Mouse (Mus musculus) stomach, postnatal 0 days (tissue): ENCODE measurements around the gene Sprr2j-ps. TPM values are rescaled to one million over a fixed set of nuclear protein-coding genes. Genes with fewer than 3 reads are reported as not detected.

Experiments
- ATAC-seq: fragments of 200-750 bp; cut with Nextera tagmentation; 2 replicates; pipeline ENCODE4 v1.8.0; 2017; ENCODE audit not compliant: low FRiP score, low TSS enrichment
- DNase-seq: peaks from one replicate; pipeline ENCODE4 v3.0.0-alpha.2; 2016; ENCODE audit warnings: low spot score
- H3K27ac ChIP-seq: fragments of 300-500 bp; sonication (generic); replicated peaks from 2 replicates; pipeline ENCODE4 v1.5.1; 2014; ENCODE audit warnings: mild to moderate bottlenecking, control low read depth
- H3K27me3 ChIP-seq: fragments of 300-500 bp; sonication (generic); 2 replicates; pipeline ENCODE4 v1.6.1; 2014; ENCODE audit warnings: low read length; ENCODE audit not compliant: control insufficient read depth, insufficient read depth
- H3K36me3 ChIP-seq: fragments of 300-500 bp; sonication (generic); 2 replicates; pipeline ENCODE4 v1.6.1; 2014; ENCODE audit warnings: low read length, mixed read lengths; ENCODE audit not compliant: control insufficient read depth, insufficient read depth
- H3K4me1 ChIP-seq: fragments of 300-500 bp; sonication (generic); replicated peaks from 2 replicates; pipeline ENCODE4 v1.6.1; 2014; ENCODE audit warnings: antibody characterized with exemption; ENCODE audit not compliant: control insufficient read depth, insufficient read depth
- H3K4me2 ChIP-seq: fragments of 300-500 bp; sonication (generic); replicated peaks from 2 replicates; pipeline ENCODE4 v1.6.1; 2014; ENCODE audit warnings: low read depth, mild to moderate bottlenecking, control low read depth, moderate library complexity
- H3K4me3 ChIP-seq: fragments of 300-500 bp; sonication (generic); 2 replicates; pipeline ENCODE4 v1.5.1; 2014; ENCODE audit warnings: low read depth, low read length, control low read depth
- H3K9ac ChIP-seq: fragments of 300-500 bp; sonication (generic); 2 replicates; pipeline ENCODE4 v1.6.1; 2014; ENCODE audit warnings: mild to moderate bottlenecking, low read length, control low read depth, mixed read lengths
- H3K9me3 ChIP-seq: fragments of 300-500 bp; sonication (generic); 2 replicates; pipeline ENCODE4 v1.6.1; 2016; ENCODE audit warnings: low read length; ENCODE audit not compliant: control insufficient read depth
- CTCF ChIP-seq: IDR thresholded peaks from 2 replicates; pipeline ENCODE4 v1.5.1; 2016; ENCODE audit warnings: antibody characterized with exemption, low read depth, mild to moderate bottlenecking, moderate library complexity
- EP300 ChIP-seq: optimal IDR thresholded peaks from 2 replicates; pipeline ENCODE3; 2016; ENCODE audit warnings: antibody characterized with exemption
- polyA plus RNA-seq: library from polyadenylated mRNA; unstranded; fragments of >200 nt; fragmentation: Nextera tagmentation; extraction: Ambion mirVana; gene quantifications from 2 replicates; pipeline ENCODE4 v1.2.1, GENCODE M21; 2015

The Sprr2j-ps gene
- polyA plus RNA-seq, 1 experiment from 2014 or later: 52.2 TPM

GRCm38 (mm10) chr3:92467424-92467823 is 49.5 kb downstream of the Sprr2j-ps start:
- no peaks in the 10 kb centered on the region for H3K36me3 ChIP-seq
- H3K4me1 ChIP-seq: no peaks in the 10 kb centered on the region
- no peaks in the 10 kb centered on the region for H3K9me3 ChIP-seq
- H3K4me3 ChIP-seq: no peak overlapping the region
- TF ChIP-seq CTCF (no peak), EP300 (no peak)
- DNase-seq (no peak), ATAC-seq (no peak)
- H3K9ac ChIP-seq: no peak overlapping the region
- no peaks in the 10 kb centered on the region for H3K27me3 ChIP-seq
- no peak overlapping the region for H3K4me2 ChIP-seq
- no peak overlapping the region for H3K27ac ChIP-seq

Other genes starting within 250 kb of the Sprr2j-ps start
- gene Sprr2a1, start 202.3 kb upstream of the Sprr2j-ps start, polyA plus RNA-seq: 181 and 190 TPM in 2 replicates
- 13,620 and 14,516 TPM in 2 replicates for gene Sprr2a2, start 202.2 kb upstream of the Sprr2j-ps start, polyA plus RNA-seq
- gene Sprr2a3, start 132.7 kb upstream of the Sprr2j-ps start, polyA plus RNA-seq: 712 and 819 TPM in 2 replicates
- 20.8 and 22.8 TPM in 2 replicates for gene Sprr2b, start 101.5 kb upstream of the Sprr2j-ps start, polyA plus RNA-seq
- gene Sprr2d, start 78.9 kb upstream of the Sprr2j-ps start, polyA plus RNA-seq: 65.0 and 66.5 TPM in 2 replicates
- gene Sprr2e, start 65.9 kb upstream of the Sprr2j-ps start, polyA plus RNA-seq: 0.33 and 0.47 TPM in 2 replicates
- gene Sprr2f, start 52.9 kb upstream of the Sprr2j-ps start, polyA plus RNA-seq: 7.4 and 9.2 TPM in 2 replicates
- 2.1 TPM in 2 replicates for gene Sprr2h, start 32.4 kb upstream of the Sprr2j-ps start, polyA plus RNA-seq
- 24.7 and 26.7 TPM in 2 replicates for gene Sprr2i, start 10.1 kb upstream of the Sprr2j-ps start, polyA plus RNA-seq
- 10.3 and 10.6 TPM in 2 replicates for gene Gm9774, start 11.3 kb downstream of the Sprr2j-ps start, polyA plus RNA-seq
- gene Sprr2k, start 14.5 kb downstream of the Sprr2j-ps start, polyA plus RNA-seq: 8.3 and 9.2 TPM in 2 replicates
- 17.1 and 19.3 TPM in 2 replicates for gene Sprr1b, start 20.7 kb downstream of the Sprr2j-ps start, polyA plus RNA-seq
- 1,930 and 1,986 TPM in 2 replicates for gene Sprr3, start 40.6 kb downstream of the Sprr2j-ps start, polyA plus RNA-seq
- 1,567 and 1,571 TPM in 2 replicates for gene Sprr1a, start 67.8 kb downstream of the Sprr2j-ps start, polyA plus RNA-seq
- 1.3 and 1.5 TPM in 2 replicates for gene Sprr4, start 82.4 kb downstream of the Sprr2j-ps start, polyA plus RNA-seq
- gene 2310046K23Rik, start 116.4 kb downstream of the Sprr2j-ps start, polyA plus RNA-seq: not detected in 2 replicates
- gene Ivl, start 155.7 kb downstream of the Sprr2j-ps start, polyA plus RNA-seq: 16.6 and 21.1 TPM in 2 replicates
- gene Smcp, start 170.9 kb downstream of the Sprr2j-ps start, polyA plus RNA-seq: not detected in 2 replicates
- 22.8 and 26.7 TPM in 2 replicates for gene 2210017I01Rik, start 189.4 kb downstream of the Sprr2j-ps start, polyA plus RNA-seq
- 98.3 and 102 TPM in 2 replicates for gene Lce6a, start 203.6 kb downstream of the Sprr2j-ps start, polyA plus RNA-seq
- 401 and 429 TPM in 2 replicates for gene Lce1a1, start 230.2 kb downstream of the Sprr2j-ps start, polyA plus RNA-seq
- gene Lce1b, start 238.8 kb downstream of the Sprr2j-ps start, polyA plus RNA-seq: 116 and 135 TPM in 2 replicates